Mouse (Mus musculus): ENCODE measurements at regions not wholly inside any gene's neighbourhood (a gene's known extent, or its start where the extent isn't known, plus 50 kb on each side); places are given as distances from the start of the nearest gene placed in this dataset.

DNA sequence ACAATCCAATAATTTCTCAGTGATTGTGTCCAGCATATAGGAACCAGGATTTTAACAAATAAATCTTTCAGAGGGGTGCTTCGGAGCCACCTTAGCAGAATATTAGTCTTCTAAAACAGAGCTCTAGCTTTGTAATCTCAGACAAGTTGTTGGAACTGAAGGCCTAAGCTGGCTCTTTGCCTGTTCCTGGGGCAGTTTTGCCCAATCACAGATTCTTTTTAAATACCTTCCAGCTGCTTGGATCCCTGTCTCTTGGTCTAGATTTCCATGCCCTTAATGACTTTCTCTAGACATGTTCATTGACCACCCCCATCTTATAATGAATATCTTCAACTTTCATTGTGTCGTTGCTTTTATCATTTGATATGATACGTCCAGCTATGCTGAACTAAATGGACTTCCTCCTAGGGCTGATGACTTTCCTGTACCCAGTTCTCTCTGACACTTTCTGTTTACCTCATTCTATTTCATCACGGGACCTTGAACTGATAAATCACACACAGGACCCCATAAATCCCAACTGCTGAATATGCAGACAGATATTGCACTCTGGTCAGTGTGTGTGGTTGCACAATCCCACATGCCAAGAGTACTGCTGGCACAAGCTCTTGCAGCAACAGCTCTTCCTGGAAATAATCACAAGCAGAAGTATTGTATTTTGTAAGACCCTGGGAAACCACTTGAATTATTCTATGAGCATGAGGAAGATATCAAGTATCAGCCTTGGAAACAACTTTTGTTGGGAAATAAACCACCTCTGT lies 440.4 kb downstream of the Slc22a22 start:
- no peaks in the 10 kb centered on the region for H3K27me3 ChIP-seq
- 92% methylated on average over 4 of the region's 4 CpGs for WGBS
- H3K27ac ChIP-seq (replicated peaks): no peak overlapping the region
- H3K9me3 ChIP-seq: no peaks in the 10 kb centered on the region
- no peak for ATAC-seq (ENCODE audit: low FRiP score, low read depth)
- H3K4me2 ChIP-seq: no peak overlapping the region
- no peaks in the 10 kb centered on the region for H3K36me3 ChIP-seq
- H3K4me1 ChIP-seq (replicated peaks): no peaks in the 10 kb centered on the region
- no peak overlapping the region for H3K9ac ChIP-seq
- H3K4me3 ChIP-seq: no peak overlapping the region

DNA sequence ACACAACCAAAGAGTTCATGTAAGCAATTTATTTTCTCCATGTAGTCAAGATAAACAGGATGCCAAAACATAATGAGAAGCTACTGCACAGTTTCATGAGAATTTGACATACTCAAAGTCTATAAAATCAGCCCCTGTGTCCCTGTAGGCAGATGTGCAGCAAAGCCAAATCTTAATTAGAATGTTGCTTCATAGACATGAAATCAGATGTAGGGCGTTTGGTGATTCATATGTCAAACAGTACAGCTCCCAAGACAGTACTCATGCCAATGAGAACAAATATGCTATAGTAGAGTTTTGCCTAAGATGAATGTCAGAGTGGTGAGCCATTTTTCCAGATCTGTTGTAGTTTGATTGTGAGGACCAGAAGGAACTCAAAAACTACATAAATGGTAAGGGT lies 444.4 kb downstream of the Slc22a22 start:
- Histone ChIP-seq H3K36me3 (no peaks in the 10 kb centered on the region), H3K9me3 (no peaks in the 10 kb centered on the region), H3K27me3 (no peaks in the 10 kb centered on the region), H3K27ac (replicated peaks) (no peak overlapping the region), H3K4me1 (replicated peaks) (no peaks in the 10 kb centered on the region), H3K4me3 (no peak overlapping the region), H3K9ac (no peak overlapping the region), H3K4me2 (no peak overlapping the region)
- 66% methylated on average over 1 of the region's 1 CpGs for WGBS
- ATAC-seq (ENCODE audit: low FRiP score, low read depth): no peak
